Mouse (Mus musculus) frontal cortex, postnatal 25 days (tissue): ENCODE data around the gene Hes3.

Experiments used
- DNase-seq, 2 experiments: peaks; one replicate each; pipeline ENCODE4 v3.0.0; 2022; ENCODE audit warnings: low spot score in 2 of 2

Gene Hes3

DNA sequence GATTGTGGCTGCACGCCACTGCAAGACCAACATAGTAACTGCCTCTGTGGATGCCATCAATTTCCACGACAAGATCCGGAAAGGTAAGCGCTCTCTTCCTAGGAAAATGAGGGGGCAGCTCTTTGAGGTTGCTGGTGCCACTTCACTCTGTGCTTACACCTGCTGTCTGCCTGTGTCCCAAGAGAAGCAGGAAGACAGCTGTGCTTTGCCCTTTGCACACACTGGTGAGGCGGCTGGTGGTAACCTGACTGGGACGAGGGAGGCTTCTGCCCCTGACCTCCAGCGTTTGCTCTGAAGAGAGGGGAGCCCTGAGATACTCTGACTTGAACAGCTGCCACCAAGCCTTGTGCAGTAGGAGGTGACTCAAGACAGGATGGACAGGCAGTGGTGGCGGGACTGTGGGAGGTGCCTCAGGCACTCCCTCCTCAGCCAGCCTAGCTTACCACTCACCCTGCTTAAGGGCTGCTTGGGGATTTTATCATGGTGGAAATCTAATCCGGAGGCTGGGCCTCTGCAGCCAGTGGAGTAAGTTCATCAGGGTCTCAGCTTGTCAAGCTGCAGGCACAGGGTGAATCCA, 38.2 kb downstream of the Hes3 start:
- DNase-seq, result no peak

DNA sequence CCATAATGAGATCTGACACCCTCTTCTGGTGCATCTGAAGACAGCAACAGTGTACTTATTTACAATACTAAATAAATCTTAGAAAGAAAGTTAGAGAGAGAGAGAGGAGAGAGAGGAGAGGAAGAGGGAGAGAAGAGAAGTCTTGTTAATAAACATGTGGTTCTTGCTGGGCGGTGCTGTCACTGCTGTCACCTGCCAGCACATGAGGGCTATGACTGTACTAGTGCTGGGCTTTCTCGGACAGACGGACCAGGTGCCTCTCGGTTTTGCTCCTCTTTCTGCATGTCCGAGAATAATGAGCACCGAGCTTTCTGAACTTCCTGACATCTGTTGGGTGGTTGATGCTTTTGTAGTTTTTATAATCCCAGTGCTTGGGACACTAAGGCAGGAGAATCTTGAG, 40.8 kb downstream of the Hes3 start:
- DNase-seq, result no peak

DNA sequence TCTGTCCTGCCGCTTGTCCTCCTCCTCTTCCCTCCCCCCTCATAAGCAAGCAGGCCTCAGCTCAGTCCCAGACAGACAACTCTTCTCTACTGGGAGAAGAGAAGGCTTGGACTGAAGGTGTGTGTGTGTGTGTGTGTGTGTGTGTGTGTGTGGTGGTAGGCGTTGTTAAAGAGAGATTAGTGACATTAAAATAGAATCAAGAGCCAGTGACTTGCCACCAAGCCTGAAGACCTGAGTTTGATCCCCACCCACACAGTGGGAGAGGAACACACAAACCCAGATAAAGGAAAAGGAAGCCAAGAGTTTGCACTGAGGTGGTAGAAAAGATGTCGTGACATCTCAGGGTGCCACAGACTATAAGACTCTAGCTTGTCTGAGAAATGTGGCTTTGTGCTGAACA, 44.3 kb downstream of the Hes3 start:
- no peak for DNase-seq

DNA sequence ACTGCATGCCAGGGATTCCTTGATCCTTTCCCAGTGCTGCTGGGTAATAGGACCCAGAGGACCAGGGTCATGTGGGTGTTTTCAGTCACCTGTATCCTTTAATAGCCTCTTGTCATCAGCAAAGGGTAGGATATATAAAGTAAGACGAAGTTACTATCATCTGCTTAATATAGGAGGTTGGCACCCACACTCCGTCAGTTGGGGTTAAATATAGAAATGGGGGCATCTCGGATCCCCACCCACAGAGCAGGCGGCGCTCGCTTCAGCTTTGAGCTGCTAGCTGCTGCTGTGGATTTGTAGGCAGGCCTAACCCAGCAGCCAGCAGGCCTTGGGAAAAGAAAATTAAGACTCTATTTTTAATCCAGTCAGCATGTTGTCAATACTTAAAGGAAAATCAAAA, 45.5 kb downstream of the Hes3 start:
- peak; percentile 40 to 50 for DNase-seq

DNA sequence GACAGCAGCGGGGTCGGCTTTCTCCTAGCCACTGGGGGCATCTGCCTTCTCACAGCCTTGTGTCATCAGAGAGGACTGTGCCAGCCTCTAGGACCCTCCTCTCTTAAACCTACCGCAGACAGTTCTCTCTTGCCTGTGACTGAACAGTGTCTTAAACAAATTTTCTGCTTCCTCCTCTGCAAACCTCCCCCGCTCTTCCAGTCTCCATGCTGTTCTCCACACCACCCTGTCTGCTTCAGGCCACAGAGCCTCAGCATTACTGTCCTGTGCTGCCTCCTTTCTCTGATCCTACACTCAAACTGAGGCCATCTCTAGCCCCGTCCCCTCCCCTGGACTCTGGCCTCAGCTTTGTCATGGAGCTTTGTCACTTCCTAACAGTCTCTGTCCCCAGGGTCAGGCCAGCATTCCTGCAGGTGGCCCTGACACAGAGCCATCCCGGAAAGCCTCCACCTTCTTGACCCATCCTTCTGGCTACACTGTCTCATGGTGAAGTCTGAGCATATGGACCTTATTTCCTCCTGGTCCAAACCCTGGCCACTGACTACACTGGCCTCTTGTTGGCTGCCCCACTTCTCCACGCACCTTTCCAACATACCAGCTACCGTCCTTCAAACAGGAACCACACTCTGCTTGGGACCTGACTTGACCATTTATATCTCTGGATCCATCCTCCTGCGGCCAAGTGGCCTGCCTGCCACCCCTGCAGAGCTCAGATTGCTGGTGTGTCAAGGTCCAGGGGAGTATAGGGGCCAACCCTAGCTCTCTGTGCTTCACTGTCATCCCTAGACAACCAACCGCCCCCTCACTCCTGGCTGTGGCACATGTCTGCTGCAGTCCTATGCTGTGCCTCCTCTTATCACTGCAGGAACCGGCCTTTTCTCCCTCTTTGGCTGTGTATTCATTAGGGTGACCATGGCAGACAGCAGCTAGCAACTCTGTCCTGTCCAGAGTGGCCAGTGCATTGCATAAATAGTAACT, 46.6 kb downstream of the Hes3 start:
- no peak for DNase-seq

DNA sequence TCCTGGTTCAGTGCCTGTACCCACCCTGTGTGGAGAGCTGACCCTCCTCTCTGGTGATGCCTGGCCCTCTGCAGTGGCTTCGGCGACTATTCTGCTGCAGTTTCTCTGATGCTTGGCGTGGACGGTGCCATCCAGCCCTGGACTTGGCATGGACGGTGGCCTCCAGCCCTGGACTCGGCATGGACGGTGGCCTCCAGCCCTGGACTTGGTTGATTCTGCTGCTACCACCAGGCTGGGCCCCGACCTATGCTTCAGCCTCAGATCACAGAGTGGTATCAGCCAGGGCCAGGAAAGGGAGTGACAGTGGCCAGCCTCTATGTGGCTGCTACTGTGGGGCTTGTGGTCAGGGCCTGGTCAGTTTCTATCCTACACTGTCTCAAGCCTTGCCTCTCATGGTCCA, 47.5 kb downstream of the Hes3 start:
- no peak for DNase-seq

DNA sequence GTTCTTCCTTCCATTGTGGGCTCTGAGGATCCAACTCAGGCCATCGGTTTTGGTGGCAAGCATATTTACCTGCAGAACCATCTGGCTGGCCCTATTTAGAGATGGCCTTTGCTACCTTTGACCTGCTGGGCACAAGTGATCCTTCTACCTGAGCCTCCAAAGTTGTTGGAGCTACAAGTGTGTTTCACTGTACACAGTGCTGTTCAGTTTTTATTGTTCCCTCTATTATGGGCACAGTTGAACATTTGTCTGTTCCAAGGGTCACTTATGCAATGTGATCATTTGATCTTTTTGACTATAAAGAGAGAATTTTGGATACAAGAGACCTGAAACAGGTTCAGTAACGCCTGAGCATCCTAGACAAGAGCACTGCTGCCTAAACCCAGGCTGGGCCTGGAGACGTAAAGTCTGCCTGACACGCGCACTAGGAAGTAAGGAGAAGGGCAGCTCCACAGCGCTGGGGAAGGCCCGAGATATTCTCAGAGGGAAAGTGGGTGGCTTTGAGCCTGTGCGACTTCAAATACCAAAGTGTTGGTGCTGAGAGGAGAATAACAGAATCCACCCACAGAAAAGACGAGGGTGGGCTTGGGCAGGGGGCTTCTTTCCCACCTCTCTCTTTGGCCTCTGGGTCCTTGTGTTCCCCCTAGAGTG, 48.1 kb downstream of the Hes3 start:
- DNase-seq, result no peak

DNA sequence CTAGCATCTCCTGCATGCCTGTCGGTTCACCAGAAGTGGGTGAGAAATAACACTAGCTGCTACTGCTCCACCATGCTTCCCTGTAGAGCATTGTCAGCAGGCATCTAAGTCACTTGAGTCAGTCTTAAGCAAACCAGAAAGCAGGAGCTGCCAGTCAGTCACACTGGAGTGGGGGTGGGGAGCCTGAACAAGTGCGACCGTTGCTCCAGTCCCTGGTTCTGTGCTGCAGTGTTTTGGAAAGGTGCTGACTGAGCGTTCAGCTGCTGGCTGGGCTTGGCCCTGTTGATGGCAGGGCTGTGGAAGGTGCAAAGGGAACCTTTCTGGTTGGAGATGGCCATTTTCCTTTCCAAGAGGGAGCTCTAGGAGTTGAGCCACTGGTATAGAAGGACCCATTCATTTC, 51.5 kb downstream of the Hes3 start:
- no peak for DNase-seq
